23 mouse cellular contexts compared by ENCODE assay signal in the genomic region with DNA sequence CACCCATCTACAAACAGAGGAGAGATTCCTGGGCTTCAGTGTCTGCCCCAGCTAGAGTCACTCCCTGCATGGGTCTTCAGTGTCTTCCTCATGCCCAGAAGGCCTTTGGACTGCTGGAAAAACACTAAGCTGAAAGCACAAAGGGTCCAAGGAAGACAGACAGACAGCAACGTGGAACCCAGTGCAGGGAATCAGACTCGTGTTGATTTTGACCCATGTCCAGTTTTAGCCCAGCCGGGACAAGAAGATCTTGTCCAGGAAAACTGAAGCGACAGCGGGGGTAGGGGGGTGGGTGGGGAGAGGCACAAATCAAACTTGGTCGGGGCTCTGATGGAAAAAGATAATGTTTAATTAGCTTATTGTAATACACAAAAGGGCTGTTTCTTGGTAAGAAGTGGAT. TPM values are rescaled to one million over a fixed set of nuclear protein-coding genes. Genes with fewer than 3 reads are reported as not detected.
DNase-seq lines count a peak whose midpoint lies in the region; ATAC-seq and TF ChIP-seq lines count a peak whose summit lies in the region.
"Had no signal": no experiment of that assay in that cellular context is flagged by ENCODE, and none has a peak within 500 bp of the region (broad histone marks: within the 10 kb centered on the region; RNA-seq: fewer than 3 reads in every experiment).

No protein-coding gene starts in this region.

- H3K27ac ChIP-seq in kidney, adult 2 months (ENCODE audit: insufficient read depth, low read depth, low read length): no peak overlapping the region
- H3K27ac ChIP-seq in liver, embryonic 11.5 days (ENCODE audit: low read depth, low read length): no peak overlapping the region
- H3K27ac ChIP-seq in liver, postnatal 0 days (ENCODE audit: low read depth): no peak overlapping the region
- H3K27ac ChIP-seq in liver, embryonic 13.5 days: peak overlapping the region; percentile 35; the same call in 1 of the 2 replicates
- no peak overlapping the region for H3K27ac ChIP-seq in liver, embryonic 14.5 days
- H3K27ac ChIP-seq: forebrain, embryonic 10.5 days; forebrain, embryonic 13.5 days; heart, adult 2 months; hindbrain, embryonic 12.5 days; hindbrain, embryonic 15.5 days had no signal

- no peak for TF ChIP-seq CTCF in kidney, adult 2 months (conservative IDR thresholded peaks at IDR 0.05; ENCODE audit: insufficient read depth, insufficient read length, low read depth, low read length)
- no peak for TF ChIP-seq CTCF in liver, postnatal 0 days (IDR thresholded peaks at IDR 0.05; ENCODE audit: low read depth)
- TF ChIP-seq CTCF in liver, embryonic 14.5 days (IDR thresholded peaks at IDR 0.05; ENCODE audit: low read depth): no peak

- H3K9me3 ChIP-seq in liver, embryonic 11.5 days (ENCODE audit: control insufficient read depth, low read length): no peaks in the 10 kb centered on the region
- no peaks in the 10 kb centered on the region for H3K9me3 ChIP-seq in liver, postnatal 0 days (ENCODE audit: low read length)
- H3K9me3 ChIP-seq in liver, embryonic 13.5 days (replicated peaks): no peaks in the 10 kb centered on the region
- no peaks in the 10 kb centered on the region for H3K9me3 ChIP-seq in liver, embryonic 14.5 days (ENCODE audit: control insufficient read depth, low read length)
- H3K9me3 ChIP-seq: forebrain, embryonic 10.5 days; forebrain, embryonic 13.5 days; heart, embryonic 12.5 days; hindbrain, embryonic 12.5 days; hindbrain, embryonic 15.5 days had no signal

- no peak for TF ChIP-seq EP300 in liver, postnatal 0 days (IDR thresholded peaks at IDR 0.05; ENCODE audit: low read depth)
- no peak for TF ChIP-seq EP300 in liver, embryonic 14.5 days (IDR thresholded peaks at IDR 0.05; ENCODE audit: low read depth)

- no peaks in the 10 kb centered on the region for H3K4me1 ChIP-seq in kidney, adult 2 months (ENCODE audit: control insufficient read depth, insufficient read depth, low read length)
- H3K4me1 ChIP-seq in liver, embryonic 11.5 days (replicated peaks; ENCODE audit: control insufficient read depth, insufficient read depth, low read length): peaks cover 12% of the 10 kb centered on the region
- peaks cover 11% of the 10 kb centered on the region for H3K4me1 ChIP-seq in liver, postnatal 0 days (ENCODE audit: insufficient read depth)
- peaks cover 71% of the 10 kb centered on the region for H3K4me1 ChIP-seq in liver, embryonic 13.5 days (replicated peaks)
- peaks cover 27 to 30% of the 10 kb centered on the region in 2 experiments for H3K4me1 ChIP-seq in liver, embryonic 14.5 days (replicated peaks; ENCODE audit: control insufficient read depth in 2 of 2, insufficient read depth in 2 of 2, low read length in 1 of 2)
- H3K4me1 ChIP-seq: forebrain, embryonic 10.5 days; forebrain, embryonic 13.5 days; hindbrain, embryonic 12.5 days; hindbrain, embryonic 15.5 days had no signal

- H3K4me2 ChIP-seq in liver, embryonic 11.5 days: no peak overlapping the region
- H3K4me2 ChIP-seq in liver, postnatal 0 days (ENCODE audit: low read depth, low read length): no peak overlapping the region
- no peak overlapping the region for H3K4me2 ChIP-seq in liver, embryonic 13.5 days
- no peak overlapping the region for H3K4me2 ChIP-seq in liver, embryonic 14.5 days (ENCODE audit: low read depth)
- H3K4me2 ChIP-seq: forebrain, embryonic 13.5 days; heart, embryonic 12.5 days; hindbrain, embryonic 12.5 days; hindbrain, embryonic 15.5 days had no signal

- no peaks in the 10 kb centered on the region for H3K36me3 ChIP-seq in kidney, adult 2 months (ENCODE audit: control insufficient read depth, insufficient read depth, low read length)
- H3K36me3 ChIP-seq in liver, embryonic 11.5 days (ENCODE audit: control insufficient read depth, insufficient read depth, low read length): no peaks in the 10 kb centered on the region
- no peaks in the 10 kb centered on the region for H3K36me3 ChIP-seq in liver, postnatal 0 days (replicated peaks; ENCODE audit: insufficient read depth, low read length)
- H3K36me3 ChIP-seq in liver, embryonic 13.5 days: no peaks in the 10 kb centered on the region
- H3K36me3 ChIP-seq in liver, embryonic 14.5 days (replicated peaks; ENCODE audit: control insufficient read depth, insufficient read depth, low read depth): no peaks in the 10 kb centered on the region
- H3K36me3 ChIP-seq: forebrain, embryonic 10.5 days; heart, embryonic 12.5 days; hindbrain, embryonic 12.5 days; hindbrain, embryonic 15.5 days had no signal

- H3K27me3 ChIP-seq in kidney, adult 2 months (replicated peaks; ENCODE audit: control insufficient read depth, insufficient read depth, low read length): no peaks in the 10 kb centered on the region
- H3K27me3 ChIP-seq in liver, embryonic 11.5 days (replicated peaks; ENCODE audit: control insufficient read depth, insufficient read depth, low read length): no peaks in the 10 kb centered on the region
- H3K27me3 ChIP-seq in liver, postnatal 0 days (ENCODE audit: insufficient read depth, low read length): no peaks in the 10 kb centered on the region
- H3K27me3 ChIP-seq in liver, embryonic 13.5 days: peaks cover 6% of the 10 kb centered on the region; the same call in 1 of the 2 replicates
- H3K27me3 ChIP-seq in liver, embryonic 14.5 days (ENCODE audit: control insufficient read depth, insufficient read depth, low read length): no peaks in the 10 kb centered on the region
- H3K27me3 ChIP-seq: forebrain, embryonic 13.5 days; heart, embryonic 12.5 days; hindbrain, embryonic 12.5 days; hindbrain, embryonic 15.5 days had no signal

- WGBS in kidney, adult 2 months: 58% methylated on average over 6 of the region's 6 CpGs
- WGBS in liver, embryonic 11.5 days: 73% methylated on average over 6 of the region's 6 CpGs
- 69% methylated on average over 6 of the region's 6 CpGs for WGBS in liver, postnatal 0 days (ENCODE audit: insufficient replicate concordance)
- 67% methylated on average over 6 of the region's 6 CpGs for whole genome bisulfite sequencing in liver, embryonic 13.5 days (ENCODE audit: insufficient replicate concordance)
- 59% methylated on average over 6 of the region's 6 CpGs for WGBS in liver, embryonic 14.5 days (ENCODE audit: insufficient replicate concordance)

- H3K9ac ChIP-seq in liver, embryonic 11.5 days (ENCODE audit: low read depth, low read length): 0 out of 2 replicates have a peak overlapping the region, but pooled peaks have one; percentile 30
- no peak overlapping the region for H3K9ac ChIP-seq in liver, postnatal 0 days (replicated peaks)
- 0 out of 2 replicates have a peak overlapping the region, but pooled peaks have one; percentile 51 for H3K9ac ChIP-seq in liver, embryonic 13.5 days
- H3K9ac ChIP-seq in liver, embryonic 14.5 days (replicated peaks): peak overlapping the region; percentile 31; the same call in 1 of the 2 replicates
- H3K9ac ChIP-seq: forebrain, embryonic 13.5 days; heart, embryonic 12.5 days; hindbrain, embryonic 12.5 days; hindbrain, embryonic 15.5 days had no signal

- H3K4me3 ChIP-seq in kidney, adult 2 months (ENCODE audit: insufficient read depth, low read depth, low read length): no peak overlapping the region
- H3K4me3 ChIP-seq in liver, embryonic 11.5 days (ENCODE audit: low read depth, low read length): no peak overlapping the region
- no peak overlapping the region for H3K4me3 ChIP-seq in liver, postnatal 0 days (ENCODE audit: low read depth, low read length)
- H3K4me3 ChIP-seq in liver, embryonic 13.5 days (replicated peaks): no peak overlapping the region
- no peak overlapping the region for H3K4me3 ChIP-seq in liver, embryonic 14.5 days (ENCODE audit: insufficient read depth in 1 of 2, low read depth in 2 of 2, low read length in 2 of 2)
- H3K4me3 ChIP-seq: forebrain, embryonic 10.5 days; forebrain, embryonic 13.5 days; heart, adult 2 months; heart, embryonic 12.5 days; hindbrain, embryonic 12.5 days; hindbrain, embryonic 15.5 days had no signal

- no peak for ATAC-seq in liver, embryonic 11.5 days (replicated peaks; ENCODE audit: low FRiP score)
- no peak for ATAC-seq in liver, postnatal 0 days
- no peak for ATAC-seq in liver, embryonic 13.5 days (ENCODE audit: low read depth)
- no peak for ATAC-seq in liver, embryonic 14.5 days (ENCODE audit: insufficient read depth)
- ATAC-seq: CD4-positive, CD25-positive, alpha-beta regulatory T cell, adult 4 months; forebrain, embryonic 13.5 days; forebrain, embryonic 16.5 days had no signal

- TF ChIP-seq POLR2A in kidney, adult 2 months (IDR thresholded peaks at IDR 0.05; ENCODE audit: low read depth, low read length): no peak

- peak; percentile 42 for DNase-seq in kidney, adult 2 months
- DNase-seq in kidney, adult 18-20 months: no peak
- no peak for DNase-seq in liver, embryonic 11.5 days (ENCODE audit: low spot score)
- no peak for DNase-seq in liver, postnatal 0 days
- DNase-seq in liver, embryonic 13.5 days: no peak
- DNase-seq in liver, embryonic 14.5 days (ENCODE audit: low read depth in 3 of 3, low spot score in 3 of 3): no peak
- DNase-seq in lung, adult 18-20 months: no peak
- DNase-seq: adrenal gland, adult 2 months; adrenal gland, postnatal 14 days; cerebellum, adult 11 months; cerebellum, adult 8-10 months; cerebellum, postnatal 10 days; cerebellum, postnatal 36 days; gastrocnemius, postnatal 10 days; gastrocnemius, postnatal 36 days; heart, adult 2 months had no signal

RNA-seq across cellular contexts. Expression of gene Ddr1, which starts 55.3 kb away (rescaled TPM):
- 91.2 and 109 TPM in 2 replicates for polyA plus RNA-seq in kidney, adult 2 months (2012; rRNA removed)
- polyA plus RNA-seq in liver, embryonic 11.5 days (2014; fragmentation: Nextera tagmentation; extraction: Ambion mirVana): 13.2 and 15.9 TPM in 2 replicates
- 2.2 and 2.3 TPM in 2 replicates for polyA plus RNA-seq in liver, postnatal 0 days (2015; fragmentation: Nextera tagmentation; extraction: Ambion mirVana)
- 2.9 and 3.7 TPM in 2 replicates for polyA plus RNA-seq in liver, embryonic 13.5 days (2015; fragmentation: Nextera tagmentation; extraction: Ambion mirVana)
- 1.1 TPM in 2 replicates for polyA plus RNA-seq in liver, embryonic 14.5 days (2012; rRNA removed)
- 1.6 and 1.7 TPM in 2 replicates for polyA plus RNA-seq in liver, embryonic 14.5 days (2014; fragmentation: Nextera tagmentation; extraction: Ambion mirVana)
